Mouse (Mus musculus) G1E-ER4 (cell line): ENCODE results near the gene Pdia3. TPM values are rescaled to one million over a fixed set of nuclear protein-coding genes. Genes with fewer than 3 reads are reported as not detected.
"Not testable (repeated sequence)": the region's sequence is repeated elsewhere in the genome, so short reads cannot be mapped to it uniquely, and the experiment has no call there.

Experiments used
- GATA1 ChIP-seq: IDR thresholded peaks from one replicate; pipeline ENCODE4 v1.8.0; 2012; ENCODE audit warnings: low read length, inconsistent platforms
- polyA plus RNA-seq: library from polyadenylated mRNA; stranded (reverse); fragments of >175 nt; gene quantifications from 2 replicates; pipeline ENCODE4 v1.2.3, GENCODE M21; 2012

The Pdia3 gene
- 564 and 628 TPM in 2 replicates for polyA plus RNA-seq

- no peak for TF ChIP-seq GATA1
These were observed at the start of gene Pdia3, which contains the start of gene Catsper2 for GRCm38 (mm10) chr2:121413387-121414042. TSS of gene Pdia3 (plus strand) at chr2:121413775. TSS of gene Catsper2 (minus strand) at chr2:121413792.

GRCm38 (mm10) chr2:121368831-121369230 lies 44.7 kb upstream of the Pdia3 start:
- no peak for TF ChIP-seq GATA1

GRCm38 (mm10) chr2:121370921-121371320 lies 42.7 kb upstream of the Pdia3 start:
- no peak for TF ChIP-seq GATA1

- TF ChIP-seq GATA1 = no peak
These were observed 41.3 kb upstream of the Pdia3 start for GRCm38 (mm10) chr2:121372266-121372665.

GRCm38 (mm10) chr2:121374766-121375165 lies 38.8 kb upstream of the Pdia3 start:
- no peak for TF ChIP-seq GATA1

- TF ChIP-seq GATA1 = not testable (repeated sequence)
These were observed 26.5 kb upstream of the Pdia3 start, which contains the start of gene Strc for GRCm38 (mm10) chr2:121386961-121387575. TSS of gene Strc (minus strand) at chr2:121387168.

- no peak for TF ChIP-seq GATA1
These were observed 17.0 kb upstream of the Pdia3 start for GRCm38 (mm10) chr2:121396624-121397023.

GRCm38 (mm10) chr2:121403296-121403695 lies 10.3 kb upstream of the Pdia3 start:
- TF ChIP-seq GATA1 = no peak

- TF ChIP-seq GATA1 = no peak
These were observed 5.4 kb upstream of the Pdia3 start for GRCm38 (mm10) chr2:121408160-121408559.

- TF ChIP-seq GATA1 = no peak
These were observed 660 bp upstream of the Pdia3 start for GRCm38 (mm10) chr2:121412843-121413386.

- TF ChIP-seq GATA1 = no peak
These were observed 637 bp downstream of the Pdia3 start for GRCm38 (mm10) chr2:121414139-121414685.

- TF ChIP-seq GATA1 = no peak
These were observed 1.5 kb downstream of the Pdia3 start for GRCm38 (mm10) chr2:121415103-121415502.

- no peak for TF ChIP-seq GATA1
These were observed 2.0 kb downstream of the Pdia3 start for GRCm38 (mm10) chr2:121415591-121415990.

- TF ChIP-seq GATA1 = no peak
These were observed 2.8 kb downstream of the Pdia3 start for GRCm38 (mm10) chr2:121416356-121416755.

GRCm38 (mm10) chr2:121418476-121418875 lies 4.9 kb downstream of the Pdia3 start:
- TF ChIP-seq GATA1 = no peak

- TF ChIP-seq GATA1 = no peak
These were observed 9.6 kb downstream of the Pdia3 start for GRCm38 (mm10) chr2:121423166-121423565.

GRCm38 (mm10) chr2:121425890-121426289 lies 12.3 kb downstream of the Pdia3 start:
- no peak for TF ChIP-seq GATA1

GRCm38 (mm10) chr2:121434854-121435253 lies 21.3 kb downstream of the Pdia3 start:
- no peak for TF ChIP-seq GATA1
